Mouse (Mus musculus) olfactory bulb, adult 2 months (tissue): ENCODE results near the gene Kifap3.

Source experiments
- CTCF ChIP-seq: fragments of 200-500 bp; IDR thresholded peaks from 2 replicates; pipeline ENCODE4 v1.5.1; 2012; ENCODE audit warnings: low read depth, mild to moderate bottlenecking, low read length, moderate library complexity; ENCODE audit not compliant: insufficient read depth
- POLR2A ChIP-seq: fragments of 200-500 bp; IDR thresholded peaks from 2 replicates; pipeline ENCODE4 v1.6.1; 2012; ENCODE audit warnings: mild to moderate bottlenecking, low read depth, low read length, moderate library complexity; ENCODE audit not compliant: insufficient read depth

DNA sequence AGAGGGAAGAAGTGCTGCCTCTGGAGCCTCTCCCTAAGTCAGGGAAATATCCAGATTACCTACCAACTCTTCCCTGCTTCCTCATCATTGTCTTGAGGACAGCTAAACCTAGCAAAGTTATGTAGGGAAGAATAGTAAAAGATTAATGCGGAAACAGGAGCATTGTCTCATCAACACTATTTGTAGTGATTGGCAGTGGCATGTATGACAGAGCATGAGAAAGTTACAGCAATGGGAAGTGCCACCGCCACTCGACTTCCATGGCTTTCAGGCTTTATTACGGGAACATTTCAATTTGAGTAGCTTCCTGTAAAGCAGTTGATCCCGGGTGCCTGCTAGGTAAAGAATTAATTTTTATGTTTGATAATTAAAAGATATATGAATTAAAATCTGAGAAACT lies 113.9 kb downstream of the Kifap3 start:
- no peak for TF ChIP-seq POLR2A
- no peak for TF ChIP-seq CTCF
